Mouse (Mus musculus) limb, embryonic 10.5 days (tissue): Measurements from ENCODE around the gene Gsta4. TPM values are rescaled to one million over a fixed set of nuclear protein-coding genes. Genes with fewer than 3 reads are reported as not detected.
"Not testable (repeated sequence)": the region's sequence is repeated elsewhere in the genome, so short reads cannot be mapped to it uniquely, and the experiment has no call there.

Source experiments
- DNase-seq: peaks from one replicate; pipeline ENCODE4 v3.0.0-alpha.2; 2017; ENCODE audit warnings: low spot score
- H3K27ac ChIP-seq: fragments of 300-500 bp; sonication (generic); 2 replicates; pipeline ENCODE4 v1.5.1; 2016; ENCODE audit warnings: mild to moderate bottlenecking
- H3K27me3 ChIP-seq: fragments of 300-500 bp; sonication (generic); 2 replicates; pipeline ENCODE4 v1.6.1; 2016; ENCODE audit warnings: low read depth, mild to moderate bottlenecking; ENCODE audit not compliant: poor library complexity, severe bottlenecking
- H3K36me3 ChIP-seq: fragments of 300-500 bp; sonication (generic); 2 replicates; pipeline ENCODE4 v1.6.1; 2016; ENCODE audit warnings: mild to moderate bottlenecking, moderate library complexity
- H3K4me1 ChIP-seq: fragments of 300-500 bp; sonication (generic); 2 replicates; pipeline ENCODE4 v1.6.1; 2016
- H3K4me3 ChIP-seq: fragments of 300-500 bp; sonication (generic); 2 replicates; pipeline ENCODE4 v1.5.1; 2016; ENCODE audit warnings: mild to moderate bottlenecking, moderate library complexity
- H3K9me3 ChIP-seq: fragments of 300-500 bp; sonication (generic); replicated peaks from 2 replicates; pipeline ENCODE4 v1.6.1; 2016; ENCODE audit warnings: mild to moderate bottlenecking
- WGBS: fragments of 180-500 bp; shearing (Covaris S2); methylation state at CpG from one replicate; pipeline ENCODE4 v1.1.7; 2016; 5-methylcytosine and 5-hydroxymethylcytosine counted together
- polyA plus RNA-seq: library from polyadenylated mRNA; unstranded; fragments of >200 nt; fragmentation: Nextera tagmentation; extraction: Ambion mirVana; gene quantifications from 2 replicates; pipeline ENCODE4 v1.2.1, GENCODE M21; 2016

Gene Gsta4
- 89.0 and 114 TPM in 2 replicates for polyA plus RNA-seq

GRCm38 (mm10) chr9:78182474-78182873 lies at the start of gene Gsta4:
TSS of gene Gsta4 (plus strand) at chr9:78182774.
- not testable (repeated sequence) for H3K27me3 ChIP-seq, H3K4me1 ChIP-seq, H3K27ac ChIP-seq, H3K9me3 ChIP-seq, H3K36me3 ChIP-seq, H3K4me3 ChIP-seq, DNase-seq
- WGBS = 96% methylated on average over 4 of the region's 7 CpGs

- H3K36me3 ChIP-seq = peaks cover 97% of the 10 kb centered on the region
- H3K4me1 ChIP-seq = no peaks in the 10 kb centered on the region
- H3K4me3 ChIP-seq = no peak overlapping the region
- H3K27ac ChIP-seq = no peak overlapping the region
- no peaks in the 10 kb centered on the region for H3K27me3 ChIP-seq
- WGBS = 87% methylated on average over 7 of the region's 7 CpGs
- DNase-seq = no peak
- H3K9me3 ChIP-seq = no peaks in the 10 kb centered on the region
These were observed 46.9 kb upstream of the Gsta4 start for GRCm38 (mm10) chr9:78135658-78136057.

- Histone ChIP-seq H3K9me3 (no peaks in the 10 kb centered on the region), H3K36me3 (peaks cover 97% of the 10 kb centered on the region), H3K27me3 (no peaks in the 10 kb centered on the region), H3K4me1 (no peaks in the 10 kb centered on the region), H3K4me3 (no peak overlapping the region), H3K27ac (no peak overlapping the region)
- 95% methylated on average over 9 of the region's 9 CpGs for WGBS
- DNase-seq = no peak
These were observed 44.4 kb upstream of the Gsta4 start for GRCm38 (mm10) chr9:78138044-78138676.

- no peak for DNase-seq
- no peak overlapping the region for H3K27ac ChIP-seq
- H3K4me3 ChIP-seq = no peak overlapping the region
- no peaks in the 10 kb centered on the region for H3K27me3 ChIP-seq
- no peaks in the 10 kb centered on the region for H3K4me1 ChIP-seq
- no peaks in the 10 kb centered on the region for H3K9me3 ChIP-seq
- 89% methylated on average over 4 of the region's 4 CpGs for WGBS
- H3K36me3 ChIP-seq = peaks cover 97% of the 10 kb centered on the region
These were observed 43.1 kb upstream of the Gsta4 start for GRCm38 (mm10) chr9:78139463-78139862.

GRCm38 (mm10) chr9:78146099-78146498 lies 36.5 kb upstream of the Gsta4 start:
- Histone ChIP-seq H3K9me3 (no peaks in the 10 kb centered on the region), H3K4me1 (no peaks in the 10 kb centered on the region), H3K4me3 (no peak overlapping the region), H3K27ac (no peak overlapping the region), H3K36me3 (peaks cover 98% of the 10 kb centered on the region), H3K27me3 (no peaks in the 10 kb centered on the region)
- 85% methylated on average over 4 of the region's 4 CpGs for WGBS
- no peak for DNase-seq

- Histone ChIP-seq H3K27ac (no peak overlapping the region), H3K4me3 (no peak overlapping the region), H3K27me3 (no peaks in the 10 kb centered on the region), H3K4me1 (no peaks in the 10 kb centered on the region), H3K9me3 (no peaks in the 10 kb centered on the region), H3K36me3 (peaks cover 98% of the 10 kb centered on the region)
- DNase-seq = no peak
- 88% methylated on average over 6 of the region's 6 CpGs for WGBS
These were observed 35.9 kb upstream of the Gsta4 start for GRCm38 (mm10) chr9:78146627-78147026.

GRCm38 (mm10) chr9:78148149-78148548 lies 34.4 kb upstream of the Gsta4 start:
- no peak overlapping the region for H3K4me3 ChIP-seq
- H3K9me3 ChIP-seq = no peaks in the 10 kb centered on the region
- peaks cover 96% of the 10 kb centered on the region for H3K36me3 ChIP-seq
- H3K27ac ChIP-seq = no peak overlapping the region
- no peaks in the 10 kb centered on the region for H3K27me3 ChIP-seq
- H3K4me1 ChIP-seq = no peaks in the 10 kb centered on the region
- no peak for DNase-seq
- 93% methylated on average over 6 of the region's 6 CpGs for WGBS

- H3K9me3 ChIP-seq, H3K27ac ChIP-seq, H3K4me1 ChIP-seq, H3K4me3 ChIP-seq, H3K27me3 ChIP-seq, DNase-seq: not testable (repeated sequence)
- 94% methylated on average over 2 of the region's 2 CpGs for WGBS
- peaks cover 96% of the 10 kb centered on the region for H3K36me3 ChIP-seq
These were observed 32.8 kb upstream of the Gsta4 start for GRCm38 (mm10) chr9:78149770-78150169.

- peaks cover 98% of the 10 kb centered on the region for H3K36me3 ChIP-seq
- WGBS = 89% methylated on average over 11 of the region's 11 CpGs
These were observed 28.2 kb upstream of the Gsta4 start for GRCm38 (mm10) chr9:78154211-78154977.

GRCm38 (mm10) chr9:78157221-78157620 lies 25.4 kb upstream of the Gsta4 start:
- 89% methylated on average over 1 of the region's 1 CpGs for WGBS
- no peaks in the 10 kb centered on the region for H3K27me3 ChIP-seq
- H3K4me3 ChIP-seq = no peak overlapping the region
- no peaks in the 10 kb centered on the region for H3K4me1 ChIP-seq
- no peak overlapping the region for H3K27ac ChIP-seq
- no peaks in the 10 kb centered on the region for H3K9me3 ChIP-seq
- H3K36me3 ChIP-seq = peaks cover 98% of the 10 kb centered on the region
- DNase-seq = no peak

More at GRCm38 (mm10) chr9:78154211-78154977, 28.2 kb upstream of the Gsta4 start:
- DNase-seq = no peak
- no peak overlapping the region for H3K4me3 ChIP-seq
- H3K9me3 ChIP-seq = no peaks in the 10 kb centered on the region
- H3K27me3 ChIP-seq = no peaks in the 10 kb centered on the region
- no peaks in the 10 kb centered on the region for H3K4me1 ChIP-seq
- H3K27ac ChIP-seq = no peak overlapping the region

GRCm38 (mm10) chr9:78163291-78163690 lies 19.3 kb upstream of the Gsta4 start:
- Histone ChIP-seq H3K4me1 (no peaks in the 10 kb centered on the region), H3K27me3 (no peaks in the 10 kb centered on the region), H3K4me3 (no peak overlapping the region), H3K36me3 (peaks cover 96% of the 10 kb centered on the region), H3K27ac (no peak overlapping the region), H3K9me3 (no peaks in the 10 kb centered on the region)
- WGBS = 68% methylated on average over 10 of the region's 10 CpGs
- DNase-seq = no peak

- Histone ChIP-seq H3K4me3 (no peak overlapping the region), H3K4me1 (no peaks in the 10 kb centered on the region), H3K27ac (no peak overlapping the region), H3K36me3 (peaks cover 96% of the 10 kb centered on the region), H3K9me3 (no peaks in the 10 kb centered on the region), H3K27me3 (no peaks in the 10 kb centered on the region)
- 96% methylated on average over 3 of the region's 3 CpGs for WGBS
- no peak for DNase-seq
These were observed 17.8 kb upstream of the Gsta4 start for GRCm38 (mm10) chr9:78164741-78165140.

- no peak overlapping the region for H3K27ac ChIP-seq
- no peaks in the 10 kb centered on the region for H3K9me3 ChIP-seq
- H3K36me3 ChIP-seq = peaks cover 93% of the 10 kb centered on the region
- H3K4me1 ChIP-seq = no peaks in the 10 kb centered on the region
- no peak for DNase-seq
- H3K4me3 ChIP-seq = no peak overlapping the region
- H3K27me3 ChIP-seq = no peaks in the 10 kb centered on the region
- 95% methylated on average over 6 of the region's 6 CpGs for WGBS
These were observed 17.1 kb upstream of the Gsta4 start for GRCm38 (mm10) chr9:78165454-78165853.
